Mouse (Mus musculus) ES-E14 (cell line): ENCODE data around the gene Fam118b. TPM values are rescaled to one million over a fixed set of nuclear protein-coding genes. Genes with fewer than 3 reads are reported as not detected.

Experiments used
- DNase-seq: peaks from one replicate; pipeline ENCODE4 v3.0.0-alpha.2; 2013; ENCODE audit warnings: low read depth, low spot score
- H3K27ac ChIP-seq: 2 replicates; pipeline ENCODE4 v1.5.1; 2012; ENCODE audit warnings: low read depth, mild to moderate bottlenecking, low read length, moderate library complexity, mixed read lengths; ENCODE audit not compliant: poor library complexity, insufficient read depth, severe bottlenecking
- H3K36me3 ChIP-seq: 2 replicates; pipeline ENCODE4 v1.6.1; 2012; ENCODE audit warnings: mild to moderate bottlenecking, low read length, moderate library complexity, mixed read lengths; ENCODE audit not compliant: control insufficient read depth, poor library complexity, insufficient read depth, severe bottlenecking
- H3K4me1 ChIP-seq, 2 experiments: fragments of 150-350 bp in 1 of 2; sonication (generic) in 1 of 2; 2 replicates each; pipeline ENCODE4 v1.6.1; 2012; ENCODE audit warnings: low read length in 2 of 2, mild to moderate bottlenecking in 1 of 2, mixed read lengths in 1 of 2; ENCODE audit not compliant: control insufficient read depth in 2 of 2, insufficient read depth in 2 of 2, poor library complexity in 1 of 2
- H3K4me3 ChIP-seq, 2 experiments: fragments of 150-350 bp in 1 of 2; sonication (generic) in 1 of 2; 2 replicates each; pipeline ENCODE4 v1.5.1; 2012; ENCODE audit warnings: low read length in 2 of 2, low read depth in 1 of 2, mild to moderate bottlenecking in 1 of 2, mixed read lengths in 1 of 2; ENCODE audit not compliant: insufficient read depth in 1 of 2, poor library complexity in 1 of 2, severe bottlenecking in 1 of 2
- H3K9ac ChIP-seq: 2 replicates; pipeline ENCODE4 v1.6.1; 2012; ENCODE audit warnings: low read depth, mild to moderate bottlenecking, low read length, mixed read lengths; ENCODE audit not compliant: poor library complexity, insufficient read depth, severe bottlenecking
- H3K9me3 ChIP-seq: fragments of 150-350 bp; sonication (generic); 2 replicates; pipeline ENCODE4 v1.6.1; 2012; ENCODE audit warnings: low read depth, mild to moderate bottlenecking, low read length; ENCODE audit not compliant: control insufficient read depth, insufficient read depth
- CHD2 ChIP-seq: IDR thresholded peaks from 2 replicates; pipeline ENCODE4 v1.6.1; 2014; ENCODE audit warnings: mild to moderate bottlenecking, low read depth, low read length, inconsistent platforms
- HCFC1 ChIP-seq: IDR thresholded peaks from 2 replicates; pipeline ENCODE4 v1.6.1; 2012; ENCODE audit warnings: low read length, inconsistent platforms, borderline replicate concordance; ENCODE audit not compliant: insufficient read depth
- MAFK ChIP-seq: IDR thresholded peaks from 2 replicates; pipeline ENCODE4 v1.6.1; 2014; ENCODE audit warnings: mild to moderate bottlenecking, low read depth, low read length, inconsistent platforms; ENCODE audit not compliant: insufficient read depth
- ZC3H11A ChIP-seq: IDR thresholded peaks from 2 replicates; pipeline ENCODE4 v1.6.1; 2012; ENCODE audit warnings: low read depth, mild to moderate bottlenecking, inconsistent platforms, low read length, borderline replicate concordance
- ZNF384 ChIP-seq: IDR thresholded peaks from 2 replicates; pipeline ENCODE4 v1.6.1; 2012; ENCODE audit warnings: low read depth, low read length, inconsistent platforms
- in situ Hi-C, 2 experiments: fragments of 600-800 bp; cut with MboI; formaldehyde crosslinking; loops; one replicate each; pipeline ENCODE4 v1.15.1; 2025; ENCODE audit warnings: low sequenced_read_pairs in 2 of 2, inconsistent platforms in 1 of 2; ENCODE audit not compliant: unreplicated experiment in 2 of 2
- total RNA-seq: library from RNA; depleted of rRNA; stranded (reverse); fragments of 300-350 nt; gene quantifications from 2 replicates; pipeline ENCODE4 v1.2.3, GENCODE M21; 2012; rRNA removed

Gene Fam118b
- total RNA-seq, 1 experiment, result 26.9 TPM

DNA sequence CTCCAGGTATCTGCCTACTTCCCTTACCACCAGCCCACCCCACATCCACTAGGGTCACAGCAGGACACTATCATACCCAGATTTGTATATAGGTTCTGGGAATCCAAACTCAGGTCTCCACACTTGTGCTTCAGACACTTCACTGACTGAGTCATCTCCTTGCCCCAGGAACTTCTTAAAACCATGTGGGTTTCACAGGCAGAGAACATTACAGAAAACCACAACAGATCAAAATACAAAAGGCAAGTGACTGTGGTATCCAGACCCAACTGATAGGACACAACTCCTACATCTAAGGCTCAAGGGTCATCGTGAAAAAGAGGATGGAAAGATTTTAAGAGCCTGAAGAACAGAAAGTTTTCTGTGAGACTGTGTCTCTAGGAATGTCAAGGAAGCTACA is 94.3 kb downstream of the Fam118b start:
- in situ Hi-C loops, result loop anchor here (25.0 kb wide), 2 partner anchors 311 to 686 kb away; partner anchors contain the start of gene Kirrel3 (in 1 of the 2)
- H3K36me3 ChIP-seq, result peaks cover 6% of the 10 kb centered on the region
- TF ChIP-seq ZC3H11A (no peak), HCFC1 (no peak), MAFK (no peak), CHD2 (no peak), ZNF384 (no peak)

DNA sequence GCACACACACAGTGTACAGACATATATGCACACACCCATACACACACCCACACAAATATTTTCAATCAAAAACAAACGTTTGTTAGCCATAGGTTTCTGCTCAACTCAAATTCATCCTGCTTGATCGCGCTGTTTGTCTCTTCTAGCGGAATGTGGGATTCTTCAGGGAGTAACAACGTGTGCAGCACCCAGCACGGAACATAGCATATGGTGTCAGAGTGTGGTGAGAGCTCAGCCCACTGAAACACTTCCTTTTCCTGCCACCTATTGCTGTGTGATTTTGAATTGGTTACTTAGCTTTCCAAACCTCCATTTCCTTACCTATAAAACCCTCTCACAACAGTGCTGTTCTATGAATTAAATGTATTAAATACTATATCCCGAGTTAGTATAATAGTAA is 97.5 kb downstream of the Fam118b start:
- Histone ChIP-seq H3K9ac (no peak overlapping the region), H3K9me3 (no peaks in the 10 kb centered on the region), H3K27ac (no peak overlapping the region), H3K36me3 (peaks cover 6% of the 10 kb centered on the region), H3K4me1 (no peaks in the 10 kb centered on the region; a peak in 2 of 4 replicates), H3K4me3 (no peak overlapping the region)
- TF ChIP-seq MAFK (no peak), CHD2 (no peak), HCFC1 (no peak), ZC3H11A (no peak), ZNF384 (no peak)
- DNase-seq, result no peak
- in situ Hi-C loops, result loop anchor here (25.0 kb wide), 2 partner anchors 308 to 683 kb away; partner anchors contain the start of gene Kirrel3 (in 1 of the 2)

More for the DNA sequence above, 94.3 kb downstream of the Fam118b start:
- H3K27ac ChIP-seq, result no peak overlapping the region
- no peaks in the 10 kb centered on the region for H3K9me3 ChIP-seq
- no peak overlapping the region for H3K4me3 ChIP-seq
- H3K4me1 ChIP-seq, result no peaks in the 10 kb centered on the region; a peak in 2 of 4 replicates
- no peak for DNase-seq
- H3K9ac ChIP-seq, result no peak overlapping the region

Other genes with a start within 250 kb of the Fam118b start
- gene St3gal4, start 148.5 kb downstream of the Fam118b start, total RNA-seq, result 9.7 and 10.1 TPM in 2 replicates
- 36.3 and 42.9 TPM in 2 replicates for gene Dcps, start 91.7 kb downstream of the Fam118b start, total RNA-seq
- gene Srpr, start 67.6 kb downstream of the Fam118b start, total RNA-seq, result 168 and 204 TPM in 2 replicates
- gene Tirap, start 67.5 kb downstream of the Fam118b start, total RNA-seq, result 6.1 and 7.2 TPM in 2 replicates
- 40.6 and 47.1 TPM in 2 replicates for gene Foxred1, start 56.8 kb downstream of the Fam118b start, total RNA-seq
- 28.8 and 32.0 TPM in 2 replicates for gene Rpusd4, start 60 bp upstream of the Fam118b start, total RNA-seq
- 13.4 and 17.4 TPM in 2 replicates for gene Cdon, start 153.3 kb upstream of the Fam118b start, total RNA-seq